In genomic region chr2:3576346-3576745, GRCm38 (mm10) we compare ENCODE assay signal across 17 mouse cellular contexts. TPM values are rescaled to one million over a fixed set of nuclear protein-coding genes. Genes with fewer than 3 reads are reported as not detected.
DNase-seq lines count a peak whose midpoint lies in the region; ATAC-seq lines count a peak whose summit lies in the region.
"Had no signal": no experiment of that assay in that cellular context is flagged by ENCODE, and none has a peak within 500 bp of the region (broad histone marks: within the 10 kb centered on the region; RNA-seq: fewer than 3 reads in every experiment).

No protein-coding gene starts in this region.

- no peaks in the 10 kb centered on the region for H3K27me3 ChIP-seq in kidney, embryonic 14.5 days (ENCODE audit: control insufficient read depth, insufficient read depth, low read length)
- H3K27me3 ChIP-seq: CH12.LX; heart, embryonic 15.5 days; hindbrain, embryonic 13.5 days had no signal

- 80% methylated on average over 1 of the region's 1 CpGs for WGBS in kidney, embryonic 14.5 days

- 0 out of 2 replicates have a peak, but pooled peaks have one; percentile 43 for ATAC-seq in kidney, embryonic 14.5 days (ENCODE audit: low FRiP score, low TSS enrichment)
- peak; percentile 41 for ATAC-seq in inflammation-experienced regulatory T-cells, adult 6 months
- 0 out of 2 replicates have a peak, but pooled peaks have one; percentile 5 for ATAC-seq in monocyte, adult 5-6 weeks (replicated peaks; ENCODE audit: insufficient number of reproducible peaks, low FRiP score, low TSS enrichment, poor library complexity, severe bottlenecking)

- no peak overlapping the region for H3K4me2 ChIP-seq in kidney, embryonic 14.5 days (replicated peaks; ENCODE audit: low read depth, low read length)
- H3K4me2 ChIP-seq: heart, embryonic 15.5 days; hindbrain, embryonic 13.5 days; liver, embryonic 11.5 days had no signal

- peaks cover 4% of the 10 kb centered on the region; the same call in 1 of the 2 replicates for H3K4me1 ChIP-seq in kidney, embryonic 14.5 days (ENCODE audit: control insufficient read depth, insufficient read depth, low read length)
- H3K4me1 ChIP-seq: heart, embryonic 15.5 days; hindbrain, embryonic 13.5 days; limb, embryonic 10.5 days had no signal

- no peak for DNase-seq in kidney, adult 18-20 months
- peak; percentile 8 for DNase-seq in thymus, postnatal 25 days
- DNase-seq in thymus, postnatal 10 days (ENCODE audit: low spot score in 2 of 2): no peak
- no peak for DNase-seq in left cerebral cortex, postnatal 25 days (ENCODE audit: low spot score in 2 of 2)
- DNase-seq: cerebellum, adult 9-11 months; gastrocnemius, postnatal 10 days; layer of hippocampus, postnatal 36 days; lung, adult 2 months; right cerebral cortex, adult 18-20 months had no signal

- no peaks in the 10 kb centered on the region for H3K36me3 ChIP-seq in kidney, embryonic 14.5 days (ENCODE audit: control insufficient read depth, insufficient read depth, low read length)
- H3K36me3 ChIP-seq: heart, embryonic 15.5 days; hindbrain, embryonic 13.5 days; limb, embryonic 10.5 days had no signal

- no peak overlapping the region for H3K4me3 ChIP-seq in kidney, embryonic 14.5 days (ENCODE audit: low read length)
- H3K4me3 ChIP-seq: heart, embryonic 15.5 days; hindbrain, embryonic 13.5 days; limb, embryonic 10.5 days had no signal

- no peak overlapping the region for H3K9ac ChIP-seq in kidney, embryonic 14.5 days (ENCODE audit: low read depth, low read length)
- H3K9ac ChIP-seq: heart, embryonic 15.5 days; hindbrain, embryonic 13.5 days had no signal

- intact Hi-C loops in left cerebral cortex, postnatal 25 days (cut with DNase I): no loop called here

- no peaks in the 10 kb centered on the region for H3K9me3 ChIP-seq in kidney, embryonic 14.5 days (ENCODE audit: control insufficient read depth, low read length)
- H3K9me3 ChIP-seq: heart, embryonic 15.5 days; hindbrain, embryonic 13.5 days; limb, embryonic 10.5 days had no signal

- H3K27ac ChIP-seq in kidney, embryonic 14.5 days (ENCODE audit: low read depth, low read length): no peak overlapping the region
- H3K27ac ChIP-seq: heart, embryonic 15.5 days; hindbrain, embryonic 13.5 days; limb, embryonic 10.5 days had no signal

RNA-seq across cellular contexts. Expression of gene Fam107b, which starts 6.1 kb away (rescaled TPM):
- polyA plus RNA-seq in kidney, embryonic 14.5 days (2014; fragmentation: Nextera tagmentation; extraction: Ambion mirVana): 40.9 and 77.0 TPM in 2 replicates
- 100 to 1,000 TPM; 193 to 316 (median 202) TPM for polyA plus RNA-seq in inflammation-experienced regulatory T-cells, adult 6 months (2017; shearing (Covaris generic))
- 432 to 778 TPM (median 669 TPM) in 3 replicates for total RNA-seq in monocyte, adult 5-6 weeks (2017)
- total RNA-seq in left cerebral cortex, postnatal 25 days (2021): 1 to 10 TPM; 8.6 to 9.6 TPM

Comparison
In these comparisons a context has a peak if more than half of its experiments do, and no peak if none do; other contexts are left out.
1. RNA of gene Fam107b, which starts 6.1 kb away (total RNA-seq): 432 to 778 TPM in monocyte, adult 5-6 weeks; 8.6 to 9.6 TPM in left cerebral cortex, postnatal 25 days; every median in the first group is over 10 times any median in the second.
2. Peak in every context shown above with its lines, with median percentiles within 50 percentile points of each other: ATAC-seq.